Mouse (Mus musculus) embryonic fibroblast, embryonic 13.5 days (primary cell): Measurements from ENCODE around the gene 1700028K03Rik.

Experiments used
- CTCF ChIP-seq: IDR thresholded peaks from 2 replicates; pipeline ENCODE4 v1.5.1; 2011; ENCODE audit warnings: mild to moderate bottlenecking, control low read depth, low read length, moderate library complexity, borderline replicate concordance; ENCODE audit not compliant: insufficient read depth
- POLR2A ChIP-seq: IDR thresholded peaks from 2 replicates; pipeline ENCODE4 v1.6.1; 2011; ENCODE audit warnings: low read depth, mild to moderate bottlenecking, control low read depth, low read length, moderate library complexity

DNA sequence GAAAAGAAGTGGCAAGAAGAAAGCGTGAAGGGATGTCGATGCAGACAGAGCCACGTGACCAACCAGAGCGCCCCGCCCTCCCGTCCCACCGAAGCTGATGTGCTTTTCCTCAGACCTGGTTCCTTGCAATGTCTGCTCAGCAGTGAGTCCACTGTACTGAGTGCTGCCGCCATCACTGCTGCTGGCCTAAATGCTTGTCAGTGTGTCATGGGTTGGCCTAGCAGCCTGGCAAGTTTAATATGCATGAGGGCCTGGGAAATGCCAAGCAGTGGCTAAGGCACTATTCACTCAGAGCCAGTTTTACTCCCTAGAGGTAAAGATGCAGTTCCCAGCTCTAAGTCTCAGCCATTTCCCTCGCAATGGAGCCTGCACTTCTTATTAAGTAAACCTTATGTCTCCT is 34.6 kb downstream of the 1700028K03Rik start:
- TF ChIP-seq CTCF (no peak), POLR2A (no peak)
